Mouse (Mus musculus): ENCODE data around the gene Foxd1. TPM values are rescaled to one million over a fixed set of nuclear protein-coding genes. Genes with fewer than 3 reads are reported as not detected.

The Foxd1 gene
- not detected for polyA plus RNA-seq (2015; fragmentation: Illumina TruSeq; extraction: RNeasy Lipid Tissue Mini Kit (QIAGEN cat#74804); ENCODE audit: insufficient read depth, low read depth, low replicate concordance)

GRCm38 (mm10) chr13:98354090-98354801 lies at the start of gene Foxd1:
Foxd1 (plus strand) TSS chr13:98354242.

GRCm38 (mm10) chr13:98316480-98317245 lies 37.4 kb upstream of the Foxd1 start, which contains the start of gene Btf3:
Btf3 (minus strand) TSS chr13:98317006.

Other genes with a start within 250 kb of the Foxd1 start
- 3.8 TPM for gene Arhgef28, start 147.8 kb upstream of the Foxd1 start, polyA plus RNA-seq (2015; fragmentation: Illumina TruSeq; extraction: RNeasy Lipid Tissue Mini Kit (QIAGEN cat#74804); ENCODE audit: insufficient read depth, low read depth, low replicate concordance)
- gene Utp15, start 91.2 kb upstream of the Foxd1 start, polyA plus RNA-seq (2015; fragmentation: Illumina TruSeq; extraction: RNeasy Lipid Tissue Mini Kit (QIAGEN cat#74804); ENCODE audit: insufficient read depth, low read depth, low replicate concordance) = 3.9 TPM
- gene Ankra2, start 91.2 kb upstream of the Foxd1 start, polyA plus RNA-seq (2015; fragmentation: Illumina TruSeq; extraction: RNeasy Lipid Tissue Mini Kit (QIAGEN cat#74804); ENCODE audit: insufficient read depth, low read depth, low replicate concordance) = 7.5 TPM
- not detected for gene Gm21976, start 74.4 kb upstream of the Foxd1 start, polyA plus RNA-seq (2015; fragmentation: Illumina TruSeq; extraction: RNeasy Lipid Tissue Mini Kit (QIAGEN cat#74804); ENCODE audit: insufficient read depth, low read depth, low replicate concordance)
- 100 TPM for gene Btf3, start 37.2 kb upstream of the Foxd1 start, polyA plus RNA-seq (2015; fragmentation: Illumina TruSeq; extraction: RNeasy Lipid Tissue Mini Kit (QIAGEN cat#74804); ENCODE audit: insufficient read depth, low read depth, low replicate concordance)
- gene Gm10320, start 137.8 kb downstream of the Foxd1 start, polyA plus RNA-seq (2015; fragmentation: Illumina TruSeq; extraction: RNeasy Lipid Tissue Mini Kit (QIAGEN cat#74804); ENCODE audit: insufficient read depth, low read depth, low replicate concordance) = not detected

Measured in pancreas, adult 10 weeks (tissue).